Mouse (Mus musculus) spleen, adult 2 months (tissue): ENCODE data around the gene Wdr1.
A peak's percentile ranks its signal among the peaks of the same experiment; 100 is the strongest.

ENCODE experiments used
- CTCF ChIP-seq: fragments of 200-500 bp; IDR thresholded peaks from 2 replicates; pipeline ENCODE4 v1.5.1; 2011; ENCODE audit warnings: mild to moderate bottlenecking, inconsistent platforms; ENCODE audit not compliant: insufficient read depth, insufficient read length, insufficient replicate concordance; ENCODE audit errors: extremely low read depth
- POLR2A ChIP-seq: fragments of 200-500 bp; IDR thresholded peaks from 2 replicates; pipeline ENCODE4 v1.6.1; 2011; ENCODE audit warnings: low read depth, low read length, inconsistent platforms

GRCm38 (mm10) chr5:38561426-38562024 lies 1.5 kb downstream of the Wdr1 start:
- TF ChIP-seq CTCF (no peak), POLR2A (peak; percentile 60)
